Mouse (Mus musculus) cerebellum, adult 2 months (tissue): ENCODE data around the gene Arpc5.

Experiments used
- CTCF ChIP-seq: fragments of 200-500 bp; IDR thresholded peaks from 2 replicates; pipeline ENCODE4 v1.5.1; 2011; ENCODE audit warnings: low read depth, mild to moderate bottlenecking, control low read depth, low read length, moderate library complexity, borderline replicate concordance; ENCODE audit not compliant: insufficient read depth
- POLR2A ChIP-seq: fragments of 200-500 bp; IDR thresholded peaks from 2 replicates; pipeline ENCODE4 v1.6.1; 2011; ENCODE audit warnings: low read length, control low read depth, borderline replicate concordance; ENCODE audit not compliant: insufficient read depth

DNA sequence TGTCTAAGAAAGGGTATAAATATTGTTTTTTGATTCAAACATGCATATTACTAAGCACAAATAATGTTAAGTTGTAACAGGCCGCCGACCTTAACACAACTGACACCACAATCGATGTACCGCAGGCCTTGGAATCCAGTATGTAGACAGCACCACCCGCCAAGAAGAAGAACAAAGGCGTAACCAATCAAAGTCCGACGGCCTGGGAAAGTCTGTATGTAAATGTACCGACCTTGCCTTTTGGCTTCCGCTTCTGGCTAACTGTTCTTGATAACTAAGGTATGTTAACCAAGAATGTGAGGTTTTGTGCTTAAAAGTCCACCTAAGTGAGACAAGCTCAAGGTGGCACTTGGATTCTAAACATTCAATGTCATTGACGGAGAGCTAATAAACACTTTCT is 27.0 kb upstream of the Arpc5 start:
- TF ChIP-seq POLR2A (no peak), CTCF (no peak)
